ENCODE assay signal across 15 mouse cellular contexts in the genomic region with DNA sequence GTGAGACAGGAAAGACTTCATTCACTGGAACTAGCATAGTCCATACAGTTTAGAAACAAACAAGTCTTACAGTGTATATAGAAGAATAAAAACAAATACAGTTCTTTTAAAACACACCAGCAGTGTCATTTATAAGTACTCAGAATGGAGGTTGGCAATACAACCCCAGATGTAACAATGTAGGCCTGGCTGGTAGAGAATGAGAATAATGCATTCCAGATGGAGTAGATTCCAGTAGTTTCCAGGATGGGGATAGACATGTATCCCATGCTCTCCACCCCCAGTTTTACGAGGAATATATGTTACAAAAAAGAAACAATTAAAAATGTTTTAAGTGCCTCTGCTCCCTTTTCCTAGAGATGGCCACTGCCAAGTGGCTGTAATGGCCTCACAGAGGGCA.
"Had no signal": no experiment of that assay in that cellular context is flagged by ENCODE, and none has a peak within 500 bp of the region (broad histone marks: within the 10 kb centered on the region; RNA-seq: fewer than 3 reads in every experiment).

No protein-coding gene starts in this region.

- H3K4me3 ChIP-seq: layer of hippocampus, adult 2 months; liver, embryonic 15.5 days; midbrain, embryonic 12.5 days; neural tube, embryonic 13.5 days had no signal

- H3K4me2 ChIP-seq: liver, embryonic 11.5 days; liver, embryonic 15.5 days; midbrain, embryonic 12.5 days; neural tube, embryonic 13.5 days had no signal

- H3K4me1 ChIP-seq: liver, embryonic 15.5 days had no signal

- ATAC-seq: intestine, embryonic 16.5 days; lung, postnatal 0 days; midbrain, embryonic 16.5 days had no signal

- DNase-seq: kidney, adult 9 months; kidney, postnatal 4 days; lung, adult 2 months; lung, postnatal 4 days; right cerebral cortex, postnatal 25 days; thymus, postnatal 36 days had no signal

- H3K9me3 ChIP-seq: liver, embryonic 15.5 days; midbrain, embryonic 12.5 days; neural tube, embryonic 13.5 days had no signal

- H3K9ac ChIP-seq: liver, embryonic 15.5 days; midbrain, embryonic 12.5 days; neural tube, embryonic 13.5 days had no signal

- H3K27me3 ChIP-seq: liver, embryonic 15.5 days; midbrain, embryonic 12.5 days; neural tube, embryonic 13.5 days had no signal

- H3K36me3 ChIP-seq: liver, embryonic 15.5 days; midbrain, embryonic 12.5 days; neural tube, embryonic 13.5 days had no signal

- H3K27ac ChIP-seq: kidney, postnatal 0 days; layer of hippocampus, adult 2 months; liver, embryonic 15.5 days; midbrain, embryonic 12.5 days; neural tube, embryonic 13.5 days had no signal
